Mouse (Mus musculus) hindbrain, embryonic 11.5 days (tissue): ENCODE results near the gene Gm8251. TPM values are rescaled to one million over a fixed set of nuclear protein-coding genes. Genes with fewer than 3 reads are reported as not detected.
A peak's percentile ranks its signal among the peaks of the same experiment; 100 is the strongest.

Experiments
- ATAC-seq: fragments of 200-750 bp; cut with Nextera tagmentation; 2 replicates; pipeline ENCODE4 v1.8.0; 2017; ENCODE audit warnings: mild to moderate bottlenecking, moderate TSS enrichment, moderate library complexity; ENCODE audit not compliant: low FRiP score
- DNase-seq: peaks from one replicate; pipeline ENCODE4 v3.0.0-alpha.2; 2015; ENCODE audit warnings: low spot score
- H3K27ac ChIP-seq: fragments of 300-500 bp; sonication (generic); 2 replicates; pipeline ENCODE4 v1.5.1; 2014; ENCODE audit warnings: mild to moderate bottlenecking, low read depth, low read length
- H3K27me3 ChIP-seq: fragments of 300-500 bp; sonication (generic); 2 replicates; pipeline ENCODE4 v1.6.1; 2014; ENCODE audit warnings: mild to moderate bottlenecking, low read length, moderate library complexity, mixed read lengths; ENCODE audit not compliant: control insufficient read depth, insufficient read depth
- H3K36me3 ChIP-seq: fragments of 300-500 bp; sonication (generic); 2 replicates; pipeline ENCODE4 v1.6.1; 2014; ENCODE audit warnings: mild to moderate bottlenecking, low read length, moderate library complexity, mixed read lengths; ENCODE audit not compliant: control insufficient read depth, insufficient read depth
- H3K4me1 ChIP-seq: fragments of 300-500 bp; sonication (generic); replicated peaks from 2 replicates; pipeline ENCODE4 v1.6.1; 2014; ENCODE audit warnings: low read length, mixed read lengths; ENCODE audit not compliant: control insufficient read depth, insufficient read depth
- H3K4me2 ChIP-seq: fragments of 300-500 bp; sonication (generic); replicated peaks from 2 replicates; pipeline ENCODE4 v1.6.1; 2014; ENCODE audit warnings: mild to moderate bottlenecking, low read depth, low read length
- H3K4me3 ChIP-seq: fragments of 300-500 bp; sonication (generic); 2 replicates; pipeline ENCODE4 v1.5.1; 2014; ENCODE audit warnings: low read depth, low read length
- H3K9ac ChIP-seq: fragments of 300-500 bp; sonication (generic); 2 replicates; pipeline ENCODE4 v1.6.1; 2014; ENCODE audit warnings: low read depth, low read length
- H3K9me3 ChIP-seq: fragments of 300-500 bp; sonication (generic); 2 replicates; pipeline ENCODE4 v1.6.1; 2016; ENCODE audit warnings: low read length; ENCODE audit not compliant: control insufficient read depth
- WGBS: fragments of 180-500 bp; shearing (Covaris S2); extraction: QIAGEN DNeasy Blood & Tissue Kit; methylation state at CpG from one replicate; pipeline ENCODE4 v1.1.7; 2014; 5-methylcytosine and 5-hydroxymethylcytosine counted together
- polyA plus RNA-seq: library from polyadenylated mRNA; unstranded; fragments of >200 nt; fragmentation: Nextera tagmentation; extraction: Ambion mirVana; gene quantifications from 2 replicates; pipeline ENCODE4 v1.2.1, GENCODE M21; 2014

The Gm8251 gene
- polyA plus RNA-seq, 1 experiment from 2014 or later, result 0.12 TPM

DNA sequence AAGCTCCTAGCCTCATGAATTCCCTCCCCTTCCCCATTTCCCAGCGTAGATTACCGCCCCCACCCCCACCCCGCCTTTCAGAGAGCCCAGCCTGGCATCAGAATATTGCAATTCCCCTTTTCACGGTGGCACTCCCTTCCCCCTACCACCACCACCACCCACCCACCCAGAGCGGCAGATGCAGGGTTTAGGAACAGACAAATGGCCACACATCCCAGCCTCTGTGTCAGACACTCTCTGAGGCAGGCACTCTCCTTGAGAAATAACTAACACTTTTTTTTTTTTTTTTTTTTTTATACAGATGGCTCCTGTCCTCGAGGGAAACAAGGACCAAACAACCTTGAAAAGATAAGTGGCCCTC, 19.2 kb downstream of the Gm8251 start:
- WGBS, result 0% methylated on average over 6 of the region's 6 CpGs
- Histone ChIP-seq H3K4me3 (peak overlapping the region; percentile 33), H3K27ac (no peak overlapping the region), H3K9me3 (no peaks in the 10 kb centered on the region), H3K9ac (peak overlapping the region; percentile 61), H3K27me3 (no peaks in the 10 kb centered on the region), H3K4me2 (peak overlapping the region; percentile 50), H3K4me1 (no peaks in the 10 kb centered on the region), H3K36me3 (no peaks in the 10 kb centered on the region)
- ATAC-seq (peak; percentile 75; the same call in 1 of the 2 replicates), DNase-seq (no peak)

DNA sequence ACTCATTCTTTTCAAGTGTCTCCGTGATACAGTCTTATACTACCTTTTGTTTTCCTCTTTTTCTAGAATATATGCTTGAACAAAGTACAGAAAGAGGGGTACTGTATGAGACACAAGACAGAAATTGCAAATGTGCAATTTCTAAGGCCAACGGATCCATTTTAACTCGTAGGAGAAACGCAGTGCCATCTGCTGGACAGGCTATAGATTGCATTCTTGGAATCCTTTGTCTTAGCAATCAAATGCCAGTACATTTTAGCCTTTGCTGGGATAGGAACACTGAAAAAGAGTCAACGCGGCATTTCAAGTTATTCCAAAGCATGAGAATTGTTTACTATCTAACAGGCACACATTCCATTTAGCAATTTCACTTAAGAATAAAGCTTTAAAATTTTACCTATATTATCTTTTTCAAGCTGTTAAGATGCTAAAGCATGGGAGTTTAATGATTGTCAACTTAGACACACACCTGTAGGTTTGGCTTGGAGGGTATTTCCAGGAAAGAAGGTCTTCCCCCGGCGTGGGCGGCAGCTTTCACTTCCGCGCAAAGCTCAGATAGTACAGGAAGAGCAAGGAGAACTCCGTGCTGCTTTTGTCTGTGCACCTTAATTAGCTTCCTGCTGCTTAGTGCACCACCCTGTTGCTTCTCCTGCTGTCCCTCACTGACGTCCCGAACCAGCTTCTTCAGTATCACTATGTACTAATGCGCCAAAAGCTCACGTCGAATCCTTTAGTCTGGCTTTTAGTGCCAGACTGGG, 19.8 kb downstream of the Gm8251 start:
- ATAC-seq, result peak; percentile 78
- WGBS, result 3% methylated on average over 17 of the region's 17 CpGs
- Histone ChIP-seq H3K36me3 (no peaks in the 10 kb centered on the region), H3K4me2 (peak overlapping the region; percentile 50), H3K4me1 (no peaks in the 10 kb centered on the region), H3K4me3 (peak overlapping the region; percentile 33), H3K9ac (peak overlapping the region; percentile 61), H3K27me3 (no peaks in the 10 kb centered on the region), H3K27ac (no peak overlapping the region), H3K9me3 (no peaks in the 10 kb centered on the region)
- DNase-seq, result peak; percentile 80

DNA sequence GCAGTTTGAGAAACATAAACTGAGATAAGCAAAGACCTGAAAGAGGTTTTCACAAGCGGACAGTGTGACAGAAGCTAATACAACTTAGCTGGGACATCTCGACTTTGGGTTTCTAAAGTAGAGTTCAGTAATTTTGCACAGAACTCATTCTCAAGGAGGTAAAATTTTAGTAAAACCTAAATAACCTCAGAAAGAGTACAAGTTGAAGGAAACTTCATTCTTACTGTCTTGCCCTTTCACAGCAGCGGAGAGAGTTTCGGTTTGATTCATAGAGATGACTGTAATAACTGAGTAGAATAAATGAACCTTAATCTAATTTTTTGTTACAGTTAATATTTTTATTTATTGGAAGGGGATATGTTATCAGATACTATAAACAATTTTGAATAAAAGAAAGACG, 28.8 kb downstream of the Gm8251 start:
- DNase-seq (no peak), ATAC-seq (no peak)
- WGBS, result 94% methylated on average over 5 of the region's 5 CpGs
- H3K9me3 ChIP-seq, result no peaks in the 10 kb centered on the region
- H3K36me3 ChIP-seq, result no peaks in the 10 kb centered on the region
- no peaks in the 10 kb centered on the region for H3K27me3 ChIP-seq
- H3K4me3 ChIP-seq, result no peak overlapping the region
- H3K4me1 ChIP-seq, result no peaks in the 10 kb centered on the region
- no peak overlapping the region for H3K9ac ChIP-seq
- no peak overlapping the region for H3K27ac ChIP-seq
- H3K4me2 ChIP-seq, result no peak overlapping the region

DNA sequence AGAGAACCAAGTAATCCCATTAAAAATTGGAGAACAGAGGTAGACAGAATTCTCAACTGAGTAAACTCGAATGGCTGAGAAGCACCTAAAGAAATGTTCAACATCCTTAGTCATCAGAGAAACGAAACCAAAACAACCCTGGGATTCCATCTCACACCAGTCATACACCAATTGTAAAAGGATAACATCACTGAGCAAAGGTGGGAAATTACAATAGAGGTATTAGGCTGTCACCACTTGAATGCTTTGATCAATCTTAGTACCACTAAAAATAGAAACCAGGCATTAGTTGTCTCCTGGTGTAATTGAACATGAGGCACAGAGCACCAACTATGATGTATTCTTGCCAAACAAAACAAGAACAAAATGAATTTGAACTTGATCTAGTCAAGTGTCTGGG, 29.5 kb downstream of the Gm8251 start:
- no peak for DNase-seq
- no peak overlapping the region for H3K4me2 ChIP-seq
- no peak overlapping the region for H3K27ac ChIP-seq
- no peaks in the 10 kb centered on the region for H3K36me3 ChIP-seq
- H3K4me1 ChIP-seq, result no peaks in the 10 kb centered on the region
- 82% methylated on average over 2 of the region's 2 CpGs for WGBS
- no peak overlapping the region for H3K4me3 ChIP-seq
- no peaks in the 10 kb centered on the region for H3K27me3 ChIP-seq
- H3K9me3 ChIP-seq, result no peaks in the 10 kb centered on the region
- H3K9ac ChIP-seq, result no peak overlapping the region
- ATAC-seq, result no peak

DNA sequence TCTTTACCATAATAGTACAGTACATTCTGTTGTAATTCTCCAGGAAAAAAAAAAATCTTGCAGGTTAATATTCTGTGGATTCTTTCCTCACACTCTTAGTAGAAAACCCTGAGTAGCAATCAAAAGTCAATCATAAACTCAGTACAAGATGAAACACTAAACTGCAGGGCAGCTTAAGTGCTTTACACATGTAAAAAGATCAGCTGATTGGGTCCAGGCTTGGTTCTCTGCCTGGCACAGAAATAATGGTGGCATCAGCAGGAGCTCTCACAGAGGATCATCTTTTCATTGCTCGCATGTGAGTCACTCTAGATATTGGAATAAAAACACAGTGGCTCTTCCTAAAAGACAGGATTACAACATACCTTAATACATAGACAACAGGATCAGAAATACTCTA, 34.1 kb downstream of the Gm8251 start:
- no peaks in the 10 kb centered on the region for H3K36me3 ChIP-seq
- H3K9me3 ChIP-seq, result no peaks in the 10 kb centered on the region
- ATAC-seq, result no peak
- WGBS, result 91% methylated on average over 1 of the region's 1 CpGs
- no peak for DNase-seq
- H3K4me2 ChIP-seq, result no peak overlapping the region
- H3K4me1 ChIP-seq, result no peaks in the 10 kb centered on the region
- H3K4me3 ChIP-seq, result no peak overlapping the region
- no peak overlapping the region for H3K27ac ChIP-seq
- H3K9ac ChIP-seq, result no peak overlapping the region
- H3K27me3 ChIP-seq, result no peaks in the 10 kb centered on the region

DNA sequence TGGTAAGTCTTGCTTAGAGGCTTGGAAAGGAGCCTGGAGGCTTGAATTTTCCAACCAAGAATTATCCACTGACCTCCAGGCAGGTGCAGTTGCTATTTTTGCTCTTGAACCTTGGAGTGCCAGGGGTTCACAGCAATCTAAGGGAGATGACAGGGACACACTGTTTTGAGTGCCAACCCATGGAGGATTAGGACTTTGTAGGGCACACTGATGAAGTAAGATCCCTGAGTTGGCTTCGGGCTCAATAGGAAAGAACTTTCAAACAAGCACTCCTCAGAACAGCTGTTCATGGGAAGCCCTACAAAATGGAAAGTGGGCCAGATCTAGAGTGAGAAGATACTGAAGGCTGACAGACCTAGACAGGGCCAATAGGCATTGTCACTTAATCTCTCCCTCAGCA, 39.1 kb downstream of the Gm8251 start:
- Histone ChIP-seq H3K4me1 (no peaks in the 10 kb centered on the region), H3K9me3 (no peaks in the 10 kb centered on the region), H3K36me3 (no peaks in the 10 kb centered on the region), H3K9ac (no peak overlapping the region), H3K4me2 (no peak overlapping the region), H3K27me3 (no peaks in the 10 kb centered on the region), H3K27ac (no peak overlapping the region), H3K4me3 (no peak overlapping the region)
- DNase-seq (no peak), ATAC-seq (no peak)
- 95% methylated on average over 1 of the region's 1 CpGs for WGBS

DNA sequence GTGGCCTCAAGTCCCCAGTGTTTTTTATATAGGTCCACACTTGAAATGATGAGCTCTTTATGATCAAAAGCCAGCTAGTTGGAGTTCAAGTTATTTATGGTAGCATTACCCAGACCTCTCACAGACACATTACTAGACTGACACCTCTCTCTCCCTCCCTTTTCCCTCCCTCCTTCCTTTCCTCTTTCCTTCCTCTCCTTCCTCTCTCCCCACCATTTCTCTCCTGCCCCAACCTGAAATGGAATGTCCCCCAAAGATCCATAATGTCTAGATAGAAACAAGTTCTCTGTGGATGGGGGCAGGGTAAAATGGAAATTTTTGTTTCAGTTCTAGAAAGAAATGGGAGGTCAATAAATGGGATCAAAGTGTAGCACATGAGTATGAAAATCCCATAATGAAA, 41.8 kb downstream of the Gm8251 start, which contains the start of gene Mettl21c:
Mettl21c (minus strand) TSS at position 101 of the 400 bp plus-strand sequence.
- Histone ChIP-seq H3K4me1 (no peaks in the 10 kb centered on the region), H3K4me3 (no peak within 1 kb of the TSS), H3K36me3 (no peaks in the 10 kb centered on the region), H3K27ac (no peak within 1 kb of the TSS), H3K9ac (no peak within 1 kb of the TSS), H3K27me3 (no peaks in the 10 kb centered on the region), H3K9me3 (no peaks in the 10 kb centered on the region), H3K4me2 (no peak within 1 kb of the TSS)
- ATAC-seq (no peak), DNase-seq (no peak)

DNA sequence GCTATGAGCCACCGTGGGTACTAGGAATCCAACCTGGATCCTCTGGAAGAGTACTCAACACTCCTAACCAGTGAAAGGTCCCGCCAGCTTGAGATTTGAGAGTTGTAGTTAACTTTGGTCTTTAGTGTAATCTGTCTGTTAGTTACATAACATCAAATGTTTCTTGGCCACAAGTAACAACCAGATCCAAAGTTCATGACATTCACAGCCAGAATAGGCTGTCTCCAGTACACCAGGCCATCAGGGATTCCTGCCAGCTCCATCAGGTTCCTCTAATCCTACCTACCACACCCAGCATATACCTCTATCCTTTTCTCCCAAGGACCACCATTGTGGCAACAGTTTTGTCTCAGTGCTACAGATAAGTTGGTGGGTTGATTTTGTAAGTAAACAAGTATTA, 46.2 kb downstream of the Gm8251 start:
- Histone ChIP-seq H3K9ac (no peak overlapping the region), H3K36me3 (no peaks in the 10 kb centered on the region), H3K4me3 (no peak overlapping the region), H3K9me3 (no peaks in the 10 kb centered on the region), H3K27me3 (no peaks in the 10 kb centered on the region), H3K27ac (no peak overlapping the region), H3K4me2 (no peak overlapping the region), H3K4me1 (no peaks in the 10 kb centered on the region)
- DNase-seq (no peak), ATAC-seq (no peak)
- 98% methylated on average over 2 of the region's 2 CpGs for WGBS
